Mouse (Mus musculus): ENCODE measurements around the gene Fermt1.
A peak's percentile ranks its signal among the peaks of the same experiment; 100 is the strongest.

Gene Fermt1

DNA sequence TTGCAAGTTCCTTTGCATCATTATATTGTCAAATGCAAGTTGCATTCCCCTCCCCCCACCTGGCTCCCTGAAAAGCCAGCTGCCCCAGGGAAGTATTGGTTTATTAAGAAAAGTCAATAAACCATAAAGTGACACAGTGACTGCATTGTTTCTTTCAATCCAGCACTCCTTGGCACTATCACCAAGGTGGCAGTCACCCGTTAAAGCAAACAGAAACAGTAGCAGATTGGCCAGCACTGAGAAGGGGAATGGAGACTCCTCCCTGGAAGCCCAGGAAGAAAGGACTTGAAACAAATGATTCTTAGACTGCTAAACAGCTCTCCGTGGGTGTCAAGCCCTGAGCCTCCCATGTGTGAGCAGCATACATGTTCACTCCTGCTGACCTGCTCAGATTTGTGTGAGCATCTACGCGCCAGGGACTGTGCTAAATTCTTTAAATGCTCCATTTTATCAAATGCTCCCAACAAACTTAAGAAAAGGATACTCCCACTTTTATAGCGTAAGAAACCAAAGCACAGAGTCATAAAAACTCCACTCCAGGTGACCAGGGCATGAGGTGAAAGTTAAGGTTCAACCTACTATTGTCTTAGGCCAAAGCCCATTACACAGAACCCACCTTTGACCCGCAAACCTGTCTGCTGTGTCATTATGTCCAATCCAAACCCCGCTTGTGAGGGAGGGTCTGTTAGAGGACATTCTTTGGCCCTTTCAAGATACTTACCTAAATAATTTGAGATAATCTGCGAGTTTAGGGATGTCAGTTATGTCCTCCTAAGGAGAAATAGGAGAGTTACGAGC is 23.4 kb downstream of the Fermt1 start:
- no peak for DNase-seq (ENCODE audit: low spot score in 2 of 2)

DNA sequence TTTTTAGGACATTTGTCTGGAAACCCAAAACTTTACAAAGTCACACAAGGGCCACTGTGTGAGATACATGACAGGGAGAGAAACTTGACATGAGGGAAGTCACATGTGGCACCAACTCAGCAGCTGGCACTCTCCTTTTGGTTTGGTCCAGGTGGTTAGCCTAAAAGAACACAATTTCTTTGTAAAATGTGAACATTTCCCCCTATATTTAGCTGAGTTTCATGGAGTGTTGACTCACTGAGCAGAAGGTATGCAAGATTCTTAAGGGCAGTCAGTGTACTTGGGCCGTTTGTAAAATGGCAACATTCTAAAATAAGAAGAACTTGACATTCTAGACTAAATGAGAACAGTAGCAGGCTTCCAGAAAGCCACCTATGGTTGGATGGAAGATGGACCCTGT is 30.9 kb downstream of the Fermt1 start:
- no peak for DNase-seq (ENCODE audit: low spot score in 2 of 2)

DNA sequence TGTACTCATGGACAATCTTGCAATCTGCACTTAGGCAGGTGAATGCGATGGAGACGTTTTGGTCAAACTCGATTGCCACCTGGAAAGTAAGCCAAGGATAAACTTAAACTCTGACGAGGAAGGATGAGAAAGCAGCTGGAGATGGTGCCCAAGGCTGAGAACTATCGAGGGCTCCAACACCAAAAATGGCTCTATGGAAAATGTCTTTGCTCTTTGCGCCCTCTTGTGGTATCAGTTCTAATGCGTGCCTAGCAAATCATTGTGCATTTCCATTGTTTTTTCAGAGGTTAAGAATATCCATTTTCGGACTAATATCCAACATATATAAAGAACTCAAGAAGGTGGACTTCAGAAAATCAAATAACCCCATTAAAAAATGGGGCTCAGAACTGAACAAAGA is 38.9 kb downstream of the Fermt1 start:
- DNase-seq (ENCODE audit: low spot score in 2 of 2): peak in 1 of 2 experiments; percentile 32

DNA sequence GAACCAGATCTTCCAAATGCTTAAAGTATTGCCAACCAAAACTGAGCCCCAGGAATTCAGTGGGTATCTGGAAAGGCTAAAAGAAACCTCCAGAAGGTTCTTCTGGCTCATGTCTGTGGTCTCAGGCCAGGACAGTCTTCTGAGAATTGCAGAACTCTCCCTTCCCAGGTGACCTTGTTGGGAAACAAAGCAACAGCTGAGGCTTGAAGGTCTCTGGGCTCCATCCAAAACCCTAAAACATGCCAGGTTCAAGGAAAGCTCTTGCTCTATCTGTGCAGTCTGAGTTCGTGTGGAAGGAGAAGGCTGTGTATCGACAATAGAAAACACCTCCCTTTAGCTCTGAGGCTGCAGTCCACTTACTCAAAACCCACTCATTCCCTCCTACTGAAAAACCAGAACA is 40.7 kb downstream of the Fermt1 start:
- DNase-seq (ENCODE audit: low spot score in 2 of 2): no peak

DNA sequence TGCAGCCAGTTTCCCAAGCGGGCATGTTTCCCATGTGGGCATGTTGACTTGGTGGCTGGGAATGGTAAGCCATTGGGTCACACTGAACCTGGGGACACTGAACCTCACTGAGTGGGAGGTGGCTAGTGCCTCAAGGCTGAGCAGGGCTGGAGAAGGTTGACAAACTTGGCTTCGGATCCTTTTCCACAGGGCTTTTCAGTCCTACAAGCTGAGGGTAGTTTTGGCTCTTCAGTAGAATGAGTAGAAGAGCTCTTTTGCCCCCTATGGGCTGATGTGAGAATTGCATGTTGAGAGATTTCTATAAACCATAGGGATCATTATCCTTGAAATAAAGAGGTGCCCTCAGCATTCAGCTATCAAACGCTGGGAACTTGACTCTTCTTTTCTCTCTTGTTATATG is 42.2 kb downstream of the Fermt1 start:
- peak in 1 of 2 experiments; percentile 54 for DNase-seq (ENCODE audit: low spot score in 2 of 2)

DNA sequence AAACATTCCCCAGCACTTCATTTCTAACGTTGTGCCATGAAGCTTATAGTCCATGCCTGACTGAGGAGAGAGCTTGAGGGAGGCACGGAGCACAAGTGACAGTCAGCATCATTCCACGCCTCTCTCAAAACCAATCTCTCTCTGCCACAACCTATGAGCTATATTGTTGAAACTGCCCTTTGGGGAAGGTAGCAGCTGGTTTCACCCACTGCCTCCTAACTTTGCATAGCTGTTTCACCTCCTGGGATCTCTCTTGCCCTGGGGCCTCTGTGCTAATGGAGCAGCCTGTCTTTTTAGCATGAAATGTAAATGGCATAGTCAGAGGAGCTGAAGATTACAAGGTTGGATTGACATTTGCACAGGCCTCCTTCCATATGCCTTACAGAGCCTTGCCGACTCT is 43.6 kb downstream of the Fermt1 start:
- no peak for DNase-seq (ENCODE audit: low spot score in 2 of 2)

DNA sequence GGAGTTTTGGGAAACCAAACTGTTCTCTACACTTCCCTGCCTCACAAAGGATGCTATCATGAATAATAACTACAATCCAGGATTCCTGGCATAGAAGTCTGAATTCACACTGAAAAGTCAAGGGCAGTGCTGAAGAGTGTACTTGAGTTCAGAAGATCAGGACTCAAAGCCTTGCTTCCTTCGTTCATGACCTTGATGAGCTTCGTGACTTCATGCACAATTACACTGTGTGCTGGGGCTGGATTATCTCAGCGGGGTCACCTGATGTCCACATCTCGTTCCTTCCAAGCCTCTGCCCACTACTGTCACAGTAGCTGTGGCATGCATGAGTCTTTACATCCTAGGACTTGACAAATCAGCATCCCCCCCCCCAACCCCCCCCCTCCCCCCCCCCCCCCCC is 44.1 kb downstream of the Fermt1 start:
- no peak for DNase-seq (ENCODE audit: low spot score in 2 of 2)

DNA sequence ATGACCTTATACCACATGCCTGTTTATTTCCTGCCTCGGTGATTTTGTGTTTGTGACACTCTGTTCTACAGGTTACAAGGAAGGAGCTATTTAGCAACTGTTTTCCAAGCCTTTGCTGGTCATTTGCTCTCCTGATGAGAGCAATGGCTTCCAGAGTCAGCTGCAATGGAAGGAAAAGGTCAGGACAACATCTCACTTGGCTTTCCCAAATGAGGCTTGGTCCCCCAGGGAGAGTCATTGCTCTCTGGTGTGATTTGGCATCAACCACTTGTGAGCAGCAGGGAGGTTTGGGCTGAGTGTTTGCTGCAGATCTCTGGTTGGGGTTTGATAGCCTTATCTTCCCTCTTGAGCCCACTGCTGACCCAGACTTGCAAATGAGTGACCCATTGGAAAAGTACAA is 45.1 kb downstream of the Fermt1 start:
- DNase-seq (ENCODE audit: low spot score in 2 of 2): no peak

DNA sequence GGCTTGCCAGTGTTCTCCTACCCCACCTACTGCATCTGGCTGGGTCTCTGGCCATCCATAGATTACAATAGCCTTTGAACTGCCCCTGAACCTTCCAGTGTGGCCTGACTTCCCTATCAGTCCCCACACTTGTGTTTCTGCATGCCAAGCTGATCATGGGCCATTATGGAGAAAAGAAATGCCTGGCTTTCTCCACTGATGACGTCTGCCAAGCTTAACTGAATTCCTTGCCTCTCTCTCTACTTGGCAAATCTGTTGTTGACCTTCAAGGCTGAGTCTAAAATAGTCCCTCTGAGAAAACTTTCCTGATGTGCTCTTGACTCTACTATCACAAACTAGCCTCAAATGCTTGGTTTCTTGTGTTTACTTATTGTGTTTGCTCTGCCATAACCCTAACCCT is 47.5 kb downstream of the Fermt1 start:
- no peak for DNase-seq (ENCODE audit: low spot score in 2 of 2)

DNA sequence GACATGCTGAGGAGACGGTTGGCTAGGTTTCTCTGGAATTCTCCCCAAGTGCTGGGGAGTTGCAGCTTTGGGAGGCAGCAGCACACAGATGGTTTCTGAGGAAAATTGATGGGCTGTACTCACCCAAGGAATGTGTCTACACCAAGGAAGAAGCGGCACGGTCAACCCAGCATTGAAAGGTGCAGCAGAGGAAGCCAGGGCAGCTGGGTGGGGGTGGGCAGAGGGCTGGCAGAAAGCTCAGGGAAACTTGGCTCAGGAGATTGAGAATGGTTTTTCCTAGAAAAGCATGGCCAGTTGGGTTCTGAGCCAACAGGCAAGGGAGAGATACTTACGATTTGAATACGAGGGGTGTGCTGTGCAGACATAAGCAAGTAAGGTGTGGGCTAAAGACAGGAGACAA is 51.9 kb downstream of the Fermt1 start:
- DNase-seq (ENCODE audit: low spot score in 2 of 2): no peak

DNA sequence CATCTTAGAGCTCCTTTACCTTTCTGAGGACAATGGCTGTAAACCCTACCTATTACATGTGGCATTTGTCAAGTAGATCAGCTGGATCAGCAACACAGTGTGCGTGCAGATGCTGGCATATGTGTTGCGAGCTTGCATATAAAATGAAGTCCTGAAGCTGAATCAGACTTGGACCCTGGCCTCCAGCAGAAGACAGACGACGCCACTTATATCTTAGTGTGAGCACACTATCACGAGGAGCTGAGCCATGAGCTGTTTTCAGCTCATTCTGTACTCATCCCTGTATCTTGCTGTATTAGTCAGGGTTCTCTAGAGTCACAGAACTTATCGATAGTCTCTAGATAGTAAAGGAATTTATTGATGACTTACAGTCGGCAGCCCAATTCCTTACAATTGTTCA is 60.4 kb downstream of the Fermt1 start:
- no peak for DNase-seq (ENCODE audit: low spot score in 2 of 2)

DNA sequence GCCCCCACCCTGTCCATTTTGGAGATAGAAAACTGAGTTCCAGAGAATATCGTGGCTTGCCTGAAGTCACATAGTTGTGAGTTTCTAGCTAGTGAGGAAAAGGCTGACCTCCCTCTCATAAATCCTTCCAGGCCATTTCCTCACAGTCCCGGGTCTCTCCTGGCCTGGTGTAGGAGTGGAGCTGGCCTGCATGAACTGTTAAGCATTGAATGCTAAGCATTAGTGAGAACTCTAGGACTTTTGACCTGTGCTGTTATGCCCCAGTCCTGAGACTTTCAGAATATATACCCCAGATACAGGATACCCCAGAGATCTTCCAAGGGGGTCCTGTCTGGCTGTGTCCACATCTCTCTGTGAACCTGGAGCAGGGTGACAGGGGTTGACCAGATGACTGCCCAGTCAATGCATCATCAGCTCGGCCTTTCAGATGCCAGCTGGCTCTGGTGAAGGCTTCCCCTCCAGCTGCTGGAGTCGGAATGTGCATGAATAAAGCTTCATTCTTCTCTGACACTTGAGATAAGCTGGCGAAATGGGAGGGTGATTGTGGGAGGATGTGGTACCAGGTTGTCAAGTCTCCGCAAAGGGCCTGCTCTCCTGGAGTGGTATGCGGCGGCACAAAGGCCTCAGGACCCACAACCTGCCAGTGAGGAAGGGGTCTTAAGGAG is 61.3 kb downstream of the Fermt1 start:
- DNase-seq (ENCODE audit: low spot score in 2 of 2): no peak

DNA sequence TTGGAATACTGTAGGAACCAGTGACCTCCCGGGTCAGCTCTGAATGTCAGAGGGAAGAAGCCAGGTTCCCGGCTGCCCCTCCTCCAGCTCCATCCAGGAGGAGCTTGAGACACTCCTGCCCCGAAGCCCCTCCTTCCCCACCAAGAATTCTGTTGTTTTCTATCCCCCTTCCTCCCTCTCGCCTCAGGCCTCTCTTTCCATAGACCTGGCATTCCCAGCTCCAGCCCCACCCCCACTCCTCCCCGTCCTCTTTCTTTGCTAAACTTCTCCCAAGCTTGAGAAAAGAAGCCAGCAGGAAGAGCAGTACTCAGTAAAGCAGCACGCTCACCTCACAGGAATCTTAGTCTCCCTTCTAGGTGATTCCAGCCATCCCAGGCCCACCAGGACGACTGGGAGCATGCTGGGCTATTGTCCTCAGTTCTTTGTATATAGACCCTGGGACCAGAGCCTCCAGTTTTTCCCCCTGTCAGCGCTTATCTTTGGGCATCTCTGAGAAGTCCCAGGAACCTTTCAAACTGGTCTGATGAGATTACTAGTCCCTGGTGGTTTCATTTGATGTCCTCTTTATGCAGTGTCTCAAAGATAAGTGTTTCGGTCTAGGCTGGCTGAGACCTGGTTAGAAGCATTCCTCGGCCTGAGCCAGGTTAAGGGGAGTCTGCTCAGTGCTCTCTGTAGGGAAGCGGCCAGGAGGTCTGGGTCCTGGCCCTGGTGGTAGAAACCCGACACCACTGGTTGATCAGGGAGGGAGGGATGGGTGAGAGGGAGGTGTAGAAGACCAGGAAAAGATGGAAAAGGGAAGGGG is 64.7 kb downstream of the Fermt1 start, which contains the start of gene Lrrn4:
Gene Lrrn4 (minus strand): TSS at position 48 of the 802 bp plus-strand sequence.
- DNase-seq (ENCODE audit: low spot score in 2 of 2): no peak

DNA sequence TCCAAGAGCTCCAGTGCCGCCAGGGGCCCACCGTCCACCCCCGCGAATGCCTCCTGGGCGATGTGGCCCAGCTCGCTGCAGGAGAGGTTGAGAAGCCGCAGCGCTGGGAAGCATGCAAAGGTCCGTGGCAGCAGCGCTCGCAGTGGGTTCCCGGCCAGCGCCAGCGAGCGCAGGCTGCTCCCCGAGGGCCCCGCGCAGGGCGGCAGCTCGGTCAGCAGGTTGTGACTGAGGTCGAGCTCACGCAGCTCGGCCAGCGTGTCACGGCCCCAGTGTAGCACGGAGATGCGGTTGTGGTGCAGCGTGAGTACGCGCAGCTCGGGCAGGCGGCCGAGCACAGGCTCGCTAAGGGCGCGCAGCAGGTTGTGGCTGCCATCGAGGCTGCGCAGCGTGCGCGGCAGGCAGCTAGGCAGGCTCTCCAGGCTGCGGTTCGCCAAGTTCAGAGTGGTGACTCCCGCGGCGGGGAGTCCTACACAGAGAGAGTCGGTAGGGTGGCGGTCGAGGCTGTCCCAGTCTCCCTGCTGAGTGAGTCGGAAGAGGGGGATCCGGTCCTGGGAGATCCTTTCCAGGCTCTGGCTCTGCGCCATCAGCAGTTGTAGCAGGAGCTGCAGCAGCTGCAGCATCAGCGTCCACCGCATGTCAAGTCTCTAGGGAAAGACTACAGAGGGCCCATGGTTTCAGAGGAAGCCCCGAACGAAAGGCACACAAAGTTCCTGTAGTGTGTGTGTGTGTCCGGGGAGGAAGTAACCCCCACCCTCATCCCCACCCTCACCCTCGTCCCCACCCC is 66.3 kb downstream of the Fermt1 start:
- DNase-seq (ENCODE audit: low spot score in 2 of 2): peak in 1 of 2 experiments; percentile 38

DNA sequence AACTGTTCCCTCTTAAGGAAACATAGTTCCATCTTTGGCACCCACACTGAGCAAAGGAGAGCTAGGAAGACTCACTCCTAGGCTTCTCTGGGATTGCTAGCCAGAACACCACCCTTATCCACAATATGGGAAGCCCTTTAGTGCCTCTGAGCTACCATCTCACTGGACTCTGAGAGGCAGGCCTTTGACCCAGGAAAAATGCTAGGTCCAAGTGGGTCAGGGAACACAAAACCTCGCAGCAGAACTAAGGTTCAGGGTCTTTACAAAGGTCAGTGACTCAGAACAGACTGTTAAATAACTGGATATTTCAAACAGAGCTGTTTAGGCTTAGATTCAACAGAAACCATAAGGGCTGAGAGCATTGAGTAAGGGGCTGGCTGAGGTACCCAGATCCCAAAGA is 68.7 kb downstream of the Fermt1 start:
- no peak for DNase-seq (ENCODE audit: low spot score in 2 of 2)

DNA sequence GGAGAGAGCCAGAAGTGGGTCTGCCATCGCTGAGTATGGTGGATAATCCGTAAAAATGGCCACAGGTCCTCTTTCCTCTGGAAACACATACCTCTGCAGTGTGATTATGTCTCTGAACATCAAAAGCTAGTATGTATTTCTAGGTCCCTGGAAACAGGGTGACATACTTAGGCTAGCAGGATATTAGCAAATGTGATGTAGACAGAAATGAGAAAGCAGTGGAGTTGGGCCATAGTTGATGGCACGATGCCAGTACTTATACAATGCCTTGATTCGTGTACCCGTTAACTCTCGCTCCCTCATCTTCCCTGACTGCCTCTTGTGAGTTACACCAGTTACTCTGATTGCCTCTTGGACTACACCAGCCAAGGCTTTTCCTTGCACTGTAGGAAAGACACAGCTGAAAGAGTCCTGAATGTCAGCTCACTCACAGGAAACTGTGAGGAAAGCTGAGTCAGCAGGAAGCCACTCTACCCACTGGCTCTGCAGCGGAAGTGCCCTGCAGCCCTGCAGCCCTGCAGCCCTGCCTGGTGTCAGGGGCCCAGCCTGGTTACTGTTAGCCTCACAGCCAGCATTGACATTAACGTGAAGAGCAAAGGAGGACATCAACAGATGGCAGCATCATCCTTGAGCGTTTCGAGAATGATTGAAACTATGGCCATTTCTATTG is 71.9 kb downstream of the Fermt1 start:
- no peak for DNase-seq (ENCODE audit: low spot score in 2 of 2)

DNA sequence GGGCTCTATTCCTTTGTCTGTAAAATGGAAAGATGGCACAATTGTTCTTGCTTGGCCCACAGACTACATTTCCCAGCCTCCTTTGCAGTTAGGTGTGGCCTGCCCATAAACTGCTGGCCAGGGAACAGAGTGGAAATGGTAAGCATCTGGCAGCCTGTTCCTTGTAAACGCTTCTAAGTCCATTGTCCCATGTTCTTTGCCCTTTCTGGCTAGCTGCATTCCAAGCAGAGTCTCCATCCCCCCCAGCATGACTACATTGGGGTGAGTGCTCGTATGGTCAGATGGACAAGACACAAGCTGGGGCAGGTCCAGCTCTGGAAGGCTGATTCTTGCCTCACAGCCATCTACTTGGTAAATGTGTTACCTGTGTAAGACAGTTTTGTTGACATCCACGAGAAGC is 74.0 kb downstream of the Fermt1 start:
- DNase-seq (ENCODE audit: low spot score in 2 of 2): no peak

DNA sequence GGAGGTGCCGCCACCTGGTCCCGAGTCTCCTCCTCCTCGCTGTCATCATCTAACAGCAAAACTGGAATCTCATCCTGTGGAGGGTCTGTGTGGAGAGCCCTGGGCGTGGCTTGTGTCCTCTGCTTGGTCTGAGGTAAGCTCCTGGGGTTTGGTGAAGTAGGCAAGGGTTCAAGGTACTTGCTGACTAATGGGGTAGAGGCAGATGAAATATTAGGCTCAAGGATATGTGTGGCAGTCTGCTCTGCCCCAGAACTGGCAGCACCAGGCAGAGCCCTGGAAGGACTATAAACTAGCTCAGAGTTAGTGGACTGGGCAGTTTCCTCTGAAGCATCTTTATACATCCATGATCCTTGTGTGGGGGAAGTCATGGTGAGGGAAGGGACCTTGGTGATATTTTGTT is 75.4 kb downstream of the Fermt1 start:
- no peak for DNase-seq (ENCODE audit: low spot score in 2 of 2)

DNA sequence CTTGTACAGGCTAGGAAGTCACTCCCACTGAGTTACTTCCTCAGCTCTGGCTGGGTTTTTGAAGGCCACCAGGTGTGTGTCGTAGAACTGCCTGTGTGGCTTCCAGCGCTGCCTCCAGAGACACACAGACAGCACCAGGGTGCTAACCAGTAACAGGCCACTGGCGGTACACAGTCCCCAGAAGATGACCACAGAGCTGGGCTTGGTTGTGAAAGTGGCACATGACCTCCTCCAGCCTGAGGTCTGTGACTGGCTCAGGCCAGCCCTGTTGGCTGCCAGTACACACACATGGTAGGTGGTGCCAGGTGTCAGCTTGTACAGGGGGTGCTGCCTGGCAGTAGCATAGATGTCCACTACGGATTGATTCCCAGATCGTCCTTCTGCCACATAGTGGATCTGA is 76.0 kb downstream of the Fermt1 start:
- no peak for DNase-seq (ENCODE audit: low spot score in 2 of 2)

DNA sequence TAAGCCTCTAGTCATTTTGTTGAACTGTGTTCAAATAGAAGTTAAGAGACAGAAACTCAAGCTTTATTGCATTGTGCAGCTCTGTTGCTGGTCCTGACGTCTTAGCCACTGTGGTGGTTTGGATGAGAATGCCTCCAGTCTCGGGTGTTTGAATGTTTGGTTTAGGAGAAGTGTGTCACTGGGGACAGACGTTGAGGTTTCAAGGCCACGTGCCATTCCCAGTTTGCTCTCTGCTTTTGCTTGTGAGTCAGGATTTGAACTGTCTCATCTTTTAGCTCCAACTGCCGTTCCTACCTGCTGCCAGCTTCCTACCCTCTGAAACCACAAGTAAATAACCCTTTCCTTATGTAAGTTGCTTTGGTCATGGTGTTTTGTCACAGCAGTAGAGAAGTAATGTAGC is 78.2 kb downstream of the Fermt1 start:
- no peak for DNase-seq (ENCODE audit: low spot score in 2 of 2)

DNA sequence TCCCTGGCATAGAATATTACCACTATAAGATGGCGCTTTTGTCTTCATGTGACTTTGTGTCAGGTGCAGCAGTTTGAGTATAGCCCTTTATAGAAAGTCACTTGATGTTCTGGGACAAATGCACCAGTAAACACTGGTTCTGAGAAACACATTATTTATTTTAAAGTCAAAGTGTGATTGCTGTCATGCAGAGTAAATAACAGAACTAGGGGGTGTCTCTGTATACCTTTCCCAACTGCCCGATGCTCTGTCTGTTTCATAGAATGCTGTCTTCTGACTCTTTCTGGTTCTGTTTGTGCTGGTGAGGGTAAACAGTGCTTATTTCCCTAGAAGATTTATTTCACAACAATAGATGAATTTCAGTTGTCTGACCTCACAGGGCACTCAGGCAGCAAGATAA is 82.4 kb downstream of the Fermt1 start:
- DNase-seq (ENCODE audit: low spot score in 2 of 2): no peak

Measured in cerebellum, postnatal 4 days (tissue).